Mouse (Mus musculus): Measurements from ENCODE around the gene Cnnm3.
A peak's percentile ranks its signal among the peaks of the same experiment; 100 is the strongest.

Gene Cnnm3

DNA sequence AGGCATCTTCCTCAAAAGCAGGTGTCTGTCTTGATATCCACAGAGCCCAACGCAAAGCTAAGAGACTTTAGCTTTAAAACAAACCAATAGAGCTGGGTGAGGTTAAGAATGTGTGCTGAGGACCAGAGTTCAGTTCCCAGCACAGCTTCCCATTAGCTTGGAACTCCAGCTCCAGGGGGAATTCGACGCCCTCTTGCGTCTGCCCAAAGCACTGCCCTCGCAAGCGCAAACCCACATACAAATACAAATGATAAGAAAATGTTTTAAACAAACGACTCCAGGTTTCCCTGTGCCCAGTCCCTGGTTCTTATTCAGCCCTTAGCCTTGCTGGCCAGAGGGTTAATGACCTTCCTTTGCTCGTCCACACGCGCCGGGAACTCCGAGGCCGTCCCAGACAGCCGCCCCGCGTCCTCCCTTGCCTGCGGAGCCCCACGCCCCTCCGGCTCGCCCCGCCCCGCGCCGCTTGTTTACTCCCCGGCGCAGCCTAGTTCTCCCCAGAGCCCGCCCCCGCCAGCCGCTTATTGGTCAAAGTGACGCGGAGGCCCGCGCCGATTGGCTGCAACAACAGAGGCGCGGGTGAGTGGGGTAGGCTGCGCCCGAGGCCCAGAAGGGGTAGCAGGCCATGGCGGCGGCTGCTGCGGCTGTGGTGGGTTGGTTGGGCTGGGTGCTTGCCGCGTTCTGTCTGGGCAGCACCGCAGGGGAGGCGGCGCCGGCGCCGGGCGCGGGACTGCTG lies at the start of gene Cnnm3:
Cnnm3 (plus strand) TSS at position 579 of the 733 bp plus-strand sequence.
- peak; percentile 100 for DNase-seq

DNA sequence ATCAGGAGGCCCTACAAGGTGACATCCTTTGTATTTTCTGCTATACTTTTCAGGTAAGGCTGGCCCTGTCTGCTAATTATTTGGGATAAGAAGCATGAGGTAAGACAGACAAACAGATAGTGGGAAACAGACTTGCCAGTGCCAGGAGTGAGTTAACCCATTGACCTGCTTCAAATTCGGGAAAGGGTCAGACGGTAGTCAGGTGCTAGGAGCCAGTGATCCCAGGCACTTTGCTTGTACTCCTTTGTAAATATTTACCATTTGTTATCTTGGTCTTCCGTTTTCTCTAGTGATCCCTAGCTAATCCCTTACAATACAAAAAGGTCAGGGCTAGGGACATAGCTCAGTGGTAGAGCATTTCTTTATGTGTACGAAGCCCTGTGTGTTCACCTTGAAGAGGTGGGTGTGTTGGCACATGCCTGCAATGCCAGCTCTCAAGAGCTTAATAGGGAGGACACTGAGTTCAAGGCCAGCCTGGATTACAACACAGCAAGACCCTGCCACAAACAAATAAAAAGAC lies 46.0 kb upstream of the Cnnm3 start:
- DNase-seq: no peak

GRCm38 (mm10) chr1:36467446-36467845 lies 44.2 kb upstream of the Cnnm3 start:
- DNase-seq: no peak

GRCm38 (mm10) chr1:36469811-36470444 lies 41.7 kb upstream of the Cnnm3 start:
- DNase-seq: no peak

- peak; percentile 84 for DNase-seq
These were observed 40.2 kb upstream of the Cnnm3 start, which contains the start of gene Cnnm4 for GRCm38 (mm10) chr1:36471181-36472105. TSS of gene Cnnm4 (plus strand) at chr1:36471620.

DNA sequence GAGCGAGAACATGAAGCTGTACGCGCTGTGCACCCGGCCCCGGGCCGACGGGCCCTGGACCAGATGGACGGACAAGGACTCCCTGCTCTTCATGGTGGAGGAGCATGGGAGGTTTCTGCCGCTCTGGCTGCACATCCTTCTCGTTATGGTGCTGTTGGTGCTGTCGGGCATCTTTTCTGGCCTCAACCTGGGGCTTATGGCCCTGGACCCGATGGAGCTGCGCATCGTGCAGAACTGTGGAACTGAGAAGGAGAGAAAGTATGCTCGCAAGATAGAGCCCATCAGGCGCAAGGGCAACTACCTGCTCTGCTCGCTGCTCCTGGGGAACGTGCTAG lies 39.6 kb upstream of the Cnnm3 start:
- no peak for DNase-seq

DNA sequence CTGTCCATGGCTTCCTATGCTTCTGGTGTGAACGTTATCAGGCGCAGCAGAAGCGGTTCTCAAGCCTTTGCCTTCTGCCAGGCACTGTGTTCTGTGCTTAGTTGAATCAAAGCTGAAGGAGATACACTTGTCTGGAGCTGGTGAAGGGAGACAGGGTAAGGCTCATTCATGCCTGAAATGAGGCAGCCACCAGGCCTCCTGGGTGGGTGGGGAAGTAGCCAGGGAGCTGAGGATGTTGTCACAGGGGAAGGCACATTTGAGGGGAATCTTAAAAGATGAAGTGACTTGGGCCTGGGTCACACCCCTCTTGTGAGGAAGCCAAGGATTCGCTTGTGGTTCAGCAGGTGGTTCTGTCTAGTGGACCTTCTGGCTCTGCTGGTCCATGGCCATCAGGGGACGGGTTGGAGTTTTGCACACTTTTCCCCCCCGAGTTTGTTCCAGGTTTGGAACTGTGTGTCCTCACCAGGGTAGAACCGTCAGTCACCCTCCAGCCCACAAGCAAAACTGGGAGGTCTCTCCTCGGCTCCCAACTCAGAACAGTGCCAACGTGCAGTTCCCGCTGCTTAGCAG lies 38.4 kb upstream of the Cnnm3 start:
- DNase-seq: no peak

DNA sequence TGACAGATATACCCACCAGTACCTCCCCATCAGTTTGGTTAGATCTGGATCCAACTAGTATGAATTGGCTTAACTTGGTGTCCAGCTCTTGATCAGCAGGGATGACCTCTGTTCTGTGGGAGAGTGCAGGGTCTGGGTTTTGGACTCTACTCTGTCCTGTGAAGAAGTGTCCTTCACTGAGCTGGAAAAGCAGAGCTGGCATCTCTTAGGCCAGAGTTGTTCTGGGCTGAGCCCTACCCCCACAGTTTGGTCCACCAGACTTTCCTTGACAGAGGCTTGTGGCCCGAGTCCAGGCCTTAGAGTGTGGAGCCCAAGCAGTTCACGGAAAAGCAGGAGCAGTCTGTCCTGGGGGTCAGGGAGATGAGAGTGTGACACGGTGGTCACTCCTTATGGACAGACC lies 37.0 kb upstream of the Cnnm3 start:
- DNase-seq: no peak

DNA sequence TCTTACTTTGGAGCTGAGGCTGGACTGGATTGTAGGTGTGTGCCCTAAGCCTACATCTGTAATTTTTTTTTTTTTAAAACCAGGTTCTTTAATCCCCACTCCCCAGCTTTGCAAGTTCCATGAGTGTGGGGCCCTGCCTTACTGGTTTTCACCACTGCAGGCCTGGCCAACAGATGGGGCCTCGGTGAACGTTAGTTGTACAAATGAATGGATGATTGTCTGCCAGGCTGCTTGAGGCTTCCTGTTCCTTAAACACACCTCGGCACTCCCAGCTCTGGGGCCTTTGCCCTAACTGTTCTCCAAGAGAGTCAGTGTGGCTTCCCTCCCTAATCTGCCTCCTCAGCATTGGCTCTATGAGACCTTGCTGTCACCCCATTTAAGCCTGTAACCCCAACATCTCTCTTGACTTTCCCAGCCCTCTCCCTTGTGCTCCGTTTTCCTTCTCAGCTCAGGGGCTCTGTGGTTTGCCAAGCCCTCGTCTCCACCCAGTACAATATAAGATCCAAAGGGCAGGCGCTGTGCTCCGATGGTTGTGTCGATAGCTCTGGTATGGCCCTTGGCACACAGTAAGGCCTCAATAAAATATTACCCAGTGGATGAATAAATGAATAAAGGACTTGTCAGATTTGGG lies 36.1 kb upstream of the Cnnm3 start:
- no peak for DNase-seq

DNA sequence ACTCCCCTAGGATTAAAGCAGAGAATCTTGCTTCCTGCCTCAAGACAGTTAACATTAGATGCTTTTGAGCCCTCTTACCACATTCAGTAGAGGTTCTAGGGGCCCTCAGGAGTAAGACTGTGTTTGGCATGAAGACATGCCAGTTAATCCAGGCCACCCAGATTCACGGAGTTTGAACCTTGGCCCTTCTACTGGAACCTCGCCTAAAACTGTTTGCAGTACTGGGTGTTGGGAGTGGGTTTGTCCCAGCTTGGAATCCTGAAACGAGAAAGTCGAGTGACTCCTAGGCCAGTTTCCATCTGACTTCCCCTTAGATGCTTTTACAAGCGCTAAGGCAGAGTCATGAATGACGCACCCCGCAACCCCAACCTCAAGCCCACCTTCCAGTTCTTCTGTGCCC lies 35.2 kb upstream of the Cnnm3 start:
- no peak for DNase-seq

- peak; percentile 31 for DNase-seq
These were observed 33.3 kb upstream of the Cnnm3 start for GRCm38 (mm10) chr1:36478343-36478795.

DNA sequence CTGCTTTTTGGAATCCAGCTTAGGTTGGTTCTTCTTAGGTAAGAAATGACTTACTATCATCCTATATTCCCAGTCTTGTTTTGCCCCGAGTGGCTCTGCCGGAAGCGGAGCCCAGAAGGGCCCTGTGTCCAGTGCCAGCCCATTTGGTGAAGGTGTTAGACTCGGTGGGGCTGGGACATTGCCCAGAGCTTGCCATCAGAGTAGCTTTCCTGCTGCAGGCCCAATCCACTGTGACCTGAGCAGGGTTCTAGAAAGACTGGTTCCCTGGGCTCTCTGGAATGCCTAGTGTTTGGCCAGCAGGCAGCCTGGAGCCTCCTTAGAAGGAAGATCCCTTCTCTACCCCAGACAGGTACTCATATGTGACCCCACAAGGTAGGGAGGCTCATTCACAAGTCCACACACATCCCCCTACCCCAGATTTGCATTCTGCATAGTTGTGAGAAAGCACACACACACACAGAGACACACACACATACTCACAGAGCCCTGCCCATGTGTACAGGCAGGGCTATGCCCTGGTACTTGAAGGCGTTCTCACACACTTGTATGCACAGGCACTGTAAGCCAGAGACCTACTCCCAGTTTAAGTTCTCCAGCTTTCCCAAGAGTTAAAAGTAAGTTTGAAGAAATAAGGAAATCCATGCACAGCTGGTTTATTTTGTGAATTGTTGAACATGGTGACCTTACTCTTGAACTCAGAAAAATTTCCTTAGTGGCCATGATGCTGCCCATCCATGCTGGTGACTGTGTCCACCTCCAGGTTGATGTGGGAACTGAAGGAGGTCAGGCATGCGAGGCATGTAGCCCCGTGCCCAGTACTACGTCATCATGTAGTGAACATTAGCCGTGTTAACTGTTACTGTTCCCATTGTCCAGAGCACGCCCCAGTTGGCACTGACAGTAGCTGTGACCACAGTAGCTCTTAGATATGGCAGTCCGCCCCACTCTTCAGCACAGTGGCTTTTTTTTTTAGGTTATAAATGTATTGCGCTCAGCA lies 31.5 kb upstream of the Cnnm3 start:
- DNase-seq: no peak

GRCm38 (mm10) chr1:36483825-36484224 lies 27.8 kb upstream of the Cnnm3 start:
- DNase-seq: no peak

DNA sequence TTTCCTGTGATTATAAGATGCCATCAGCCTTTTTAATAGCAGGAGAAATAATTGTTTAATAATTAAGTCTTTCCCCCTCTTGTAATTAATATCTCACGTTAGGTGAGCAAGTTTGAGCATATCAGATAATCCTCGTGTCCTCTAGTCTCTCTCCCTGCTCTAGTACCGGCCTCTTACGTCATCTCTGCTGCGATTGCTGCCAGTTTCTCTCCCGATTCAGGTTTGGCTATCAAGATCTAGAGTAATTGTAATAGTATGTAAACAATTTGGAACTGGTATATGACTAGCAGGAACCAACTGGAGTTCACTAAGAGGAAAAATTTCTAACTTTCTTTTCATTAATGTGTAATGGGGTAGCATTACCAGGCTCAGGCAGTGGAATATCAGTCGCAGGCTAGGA lies 26.6 kb upstream of the Cnnm3 start:
- no peak for DNase-seq

GRCm38 (mm10) chr1:36487111-36487510 lies 24.6 kb upstream of the Cnnm3 start:
- DNase-seq: no peak

DNA sequence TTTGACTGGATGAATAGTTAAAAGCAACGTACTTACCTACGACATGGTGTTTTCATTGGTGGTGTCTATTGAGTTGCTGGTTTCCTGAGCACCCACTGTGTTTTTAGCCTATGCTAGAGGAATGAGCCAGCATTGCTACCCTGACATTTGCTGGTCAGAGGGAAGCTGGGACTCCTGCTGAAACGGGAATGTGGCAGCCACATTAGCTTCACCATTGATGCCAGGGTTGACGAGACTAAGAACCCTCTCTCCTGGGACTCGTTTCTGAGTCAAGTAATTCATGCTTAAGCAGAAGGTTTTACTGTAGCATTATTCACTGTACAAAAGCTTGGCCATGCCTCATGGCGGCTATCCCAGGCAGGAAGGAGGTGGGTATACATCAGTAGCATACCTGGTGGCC lies 22.0 kb upstream of the Cnnm3 start:
- DNase-seq: no peak

DNA sequence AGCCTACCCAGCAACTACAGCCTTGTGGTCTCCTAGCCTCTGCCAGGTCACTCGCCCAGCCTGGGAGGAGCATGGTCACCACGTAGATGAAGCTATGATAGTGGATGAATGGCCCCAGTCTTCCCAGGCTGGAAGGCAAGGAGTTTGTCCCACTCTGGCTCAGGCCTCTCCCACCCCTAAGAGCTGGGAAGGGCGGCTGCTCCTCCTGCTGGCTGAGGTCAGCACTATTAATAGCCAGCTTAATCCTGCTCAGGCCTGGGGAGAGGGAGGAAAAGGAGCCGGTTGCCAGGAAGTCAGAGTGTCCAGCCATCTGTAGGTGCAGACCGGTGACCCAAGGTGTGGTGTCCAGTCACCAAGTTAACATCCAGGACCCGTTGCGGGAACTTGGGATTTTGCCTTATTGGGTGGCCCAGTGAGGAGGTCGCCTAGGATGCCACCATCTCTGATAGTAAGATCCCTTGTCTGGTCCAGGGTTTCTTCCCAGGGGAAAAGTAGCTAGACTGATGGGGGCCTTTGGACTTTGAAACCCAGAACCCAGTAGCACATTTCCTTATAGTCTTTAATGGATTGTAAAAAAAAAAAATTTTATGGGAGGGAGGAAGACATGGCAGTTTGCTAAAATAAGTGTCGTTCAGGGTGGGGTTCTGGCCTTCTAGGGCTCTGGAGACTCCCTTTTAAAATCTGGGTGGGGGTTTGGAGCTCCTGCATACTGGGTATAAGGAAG lies 19.1 kb upstream of the Cnnm3 start:
- no peak for DNase-seq

GRCm38 (mm10) chr1:36493299-36493698 lies 18.4 kb upstream of the Cnnm3 start:
- DNase-seq: no peak

DNA sequence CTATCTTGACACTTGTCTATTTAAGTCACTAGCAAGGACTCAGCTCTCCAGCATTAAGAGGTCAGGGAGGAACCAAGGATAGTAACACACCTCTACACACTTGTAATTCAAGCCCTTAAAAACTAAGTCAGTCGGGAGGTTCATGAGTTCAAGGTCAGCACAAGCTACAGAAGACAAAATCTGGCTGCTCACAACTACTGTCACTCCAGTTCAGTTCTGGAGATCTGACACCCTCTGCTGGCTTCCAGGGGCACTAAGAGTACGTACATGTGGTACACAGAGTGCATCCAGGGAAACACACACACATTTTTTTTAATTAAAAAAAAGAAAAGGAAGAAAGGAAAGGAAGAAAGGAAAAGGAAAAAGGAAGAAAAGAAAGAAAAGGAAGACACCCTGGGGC lies 14.9 kb upstream of the Cnnm3 start:
- DNase-seq: no peak

DNA sequence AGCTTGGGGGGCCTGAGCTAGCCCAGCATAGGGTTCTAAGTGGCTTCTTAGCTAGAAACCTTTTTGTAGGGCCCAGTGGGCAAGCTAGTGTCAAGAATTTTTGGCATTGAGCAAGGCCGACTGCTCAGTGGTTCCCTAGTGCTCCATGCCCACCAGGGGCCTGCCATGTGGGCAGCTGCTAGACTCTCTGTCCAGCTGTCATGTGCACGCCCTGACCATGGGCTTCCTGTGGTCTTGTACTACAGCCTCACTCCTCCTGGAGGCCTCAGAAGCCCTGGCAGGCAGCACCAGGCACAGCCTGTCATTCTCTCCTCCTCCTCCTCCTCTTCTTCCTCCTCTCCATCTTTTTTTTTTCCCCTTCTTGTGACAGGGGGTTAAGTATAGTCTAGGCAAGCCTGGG lies 14.4 kb upstream of the Cnnm3 start:
- DNase-seq: no peak

DNA sequence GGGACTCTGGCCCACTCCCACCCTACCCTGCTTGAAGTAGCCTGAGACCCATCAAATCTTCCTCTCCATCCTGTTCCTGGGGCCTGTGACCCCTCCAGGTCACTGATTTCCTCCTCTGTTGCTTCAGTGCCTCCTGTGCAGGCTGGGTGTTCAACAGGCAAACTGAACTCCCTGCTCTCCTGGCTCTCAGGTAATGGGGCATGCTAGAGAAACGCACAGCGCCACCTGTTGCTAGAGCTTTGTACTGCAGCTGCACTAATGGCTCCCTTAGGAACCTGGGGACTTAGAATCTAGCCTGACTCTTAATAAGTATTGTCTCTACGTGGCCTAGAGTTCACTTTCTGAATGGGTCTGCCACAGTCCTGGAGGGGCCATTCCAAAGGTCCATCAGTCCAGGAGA lies 10.4 kb upstream of the Cnnm3 start:
- DNase-seq: peak; percentile 85
